Mouse (Mus musculus): ENCODE measurements at regions not wholly inside any gene's neighbourhood (a gene's known extent, or its start where the extent isn't known, plus 50 kb on each side); places are given as distances from the start of the nearest gene placed in this dataset.

DNA sequence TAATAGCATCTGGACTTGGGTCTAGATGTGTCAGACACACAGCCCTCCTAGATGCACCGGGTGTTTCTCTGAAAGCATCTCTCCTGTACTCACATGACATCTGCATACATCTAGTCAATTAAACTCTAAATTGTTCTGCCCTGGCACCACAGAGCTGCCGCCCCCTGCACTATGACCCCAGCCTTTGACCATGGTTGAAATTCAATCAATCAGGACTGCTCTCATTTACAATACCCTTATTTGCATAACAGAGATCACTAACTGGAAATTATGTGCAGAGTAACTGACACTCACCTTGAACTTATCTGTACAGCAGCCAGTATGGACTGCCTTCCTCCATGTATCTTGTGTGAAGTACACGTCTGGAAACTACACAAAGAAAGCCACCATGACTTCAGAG, 193.5 kb upstream of the Arpp21 start:
- DNase-seq, result no peak

DNA sequence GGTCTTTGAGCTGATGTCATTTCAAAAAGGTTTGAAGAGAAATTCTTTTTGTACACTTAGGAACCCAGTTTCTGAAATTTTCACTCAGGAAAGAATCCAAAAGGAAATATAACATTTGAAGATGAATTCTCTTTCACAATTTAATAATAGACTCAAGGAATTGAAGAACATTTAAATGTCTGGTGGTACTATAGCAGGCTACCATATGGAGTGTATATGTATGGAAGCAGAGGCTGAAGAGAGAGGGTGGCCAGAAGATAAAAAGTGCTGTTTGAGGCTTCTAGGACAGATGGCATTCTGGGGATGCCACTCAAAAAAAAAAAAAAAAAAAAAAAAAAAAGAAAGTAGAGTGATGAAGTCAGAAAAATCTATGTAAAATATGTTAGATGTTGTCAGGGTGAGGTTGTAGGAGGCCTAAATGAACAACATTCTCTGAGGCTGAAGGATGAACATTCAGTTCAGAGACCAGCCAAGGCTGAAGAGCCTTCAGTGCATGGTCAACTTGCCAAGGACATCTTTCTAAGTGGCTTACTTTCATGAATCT, 170.1 kb upstream of the Arpp21 start:
- no peak for DNase-seq

DNA sequence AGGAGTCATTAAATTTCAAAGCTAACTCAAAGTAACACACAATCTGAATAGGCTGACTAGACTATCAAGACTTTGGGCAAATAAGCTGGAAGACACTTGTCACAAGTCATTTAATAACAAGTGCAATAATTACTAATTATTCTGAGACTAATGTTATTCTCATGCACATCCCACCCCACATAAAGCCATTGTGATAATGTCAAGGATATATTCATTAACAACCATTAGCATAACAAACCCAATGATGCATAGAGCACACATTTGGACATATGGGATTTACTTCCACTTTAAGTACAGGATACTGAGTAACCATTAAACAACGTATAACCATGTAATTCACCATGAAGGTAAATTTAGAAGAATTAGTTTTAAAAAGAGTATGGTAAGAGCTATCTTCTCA, 135.0 kb upstream of the Arpp21 start:
- no peak for DNase-seq

DNA sequence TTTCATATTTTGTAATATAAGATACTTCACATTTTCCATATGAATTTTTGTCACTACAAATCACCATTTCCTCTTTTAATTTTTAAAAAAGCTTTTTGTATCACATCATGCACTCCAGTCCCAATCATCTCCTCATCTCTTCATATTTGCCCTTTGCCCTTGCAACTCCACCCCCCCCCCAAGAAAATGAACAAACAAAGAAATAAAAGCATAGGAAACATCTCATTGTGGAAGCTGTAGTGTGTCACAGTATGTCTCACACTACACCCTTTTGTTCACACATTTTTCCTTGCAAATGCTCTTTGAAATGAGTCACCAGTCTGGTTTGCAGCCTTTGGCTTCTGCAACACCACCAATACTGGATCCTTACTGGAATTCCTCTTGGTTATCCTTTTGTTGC, 131.6 kb upstream of the Arpp21 start:
- DNase-seq, result no peak

DNA sequence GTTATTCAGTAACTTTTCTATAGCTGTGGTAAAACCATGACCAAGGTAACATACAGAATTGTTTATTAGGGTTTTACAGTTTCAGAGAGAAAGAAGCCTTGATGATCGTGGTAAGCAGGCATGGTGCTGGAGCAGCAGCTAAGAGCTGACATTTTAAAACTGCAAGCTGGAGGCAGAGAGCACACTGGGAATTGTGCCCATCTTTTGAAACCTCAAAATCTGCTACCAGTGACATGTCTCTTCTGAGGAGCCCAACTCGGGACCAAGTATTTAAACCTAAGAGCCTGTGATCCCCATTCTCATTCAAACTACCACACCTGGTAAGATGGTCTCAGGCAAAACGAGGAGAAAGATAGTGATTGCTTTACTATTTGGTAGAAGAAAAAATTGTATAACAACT, 125.6 kb upstream of the Arpp21 start:
- no peak for DNase-seq

DNA sequence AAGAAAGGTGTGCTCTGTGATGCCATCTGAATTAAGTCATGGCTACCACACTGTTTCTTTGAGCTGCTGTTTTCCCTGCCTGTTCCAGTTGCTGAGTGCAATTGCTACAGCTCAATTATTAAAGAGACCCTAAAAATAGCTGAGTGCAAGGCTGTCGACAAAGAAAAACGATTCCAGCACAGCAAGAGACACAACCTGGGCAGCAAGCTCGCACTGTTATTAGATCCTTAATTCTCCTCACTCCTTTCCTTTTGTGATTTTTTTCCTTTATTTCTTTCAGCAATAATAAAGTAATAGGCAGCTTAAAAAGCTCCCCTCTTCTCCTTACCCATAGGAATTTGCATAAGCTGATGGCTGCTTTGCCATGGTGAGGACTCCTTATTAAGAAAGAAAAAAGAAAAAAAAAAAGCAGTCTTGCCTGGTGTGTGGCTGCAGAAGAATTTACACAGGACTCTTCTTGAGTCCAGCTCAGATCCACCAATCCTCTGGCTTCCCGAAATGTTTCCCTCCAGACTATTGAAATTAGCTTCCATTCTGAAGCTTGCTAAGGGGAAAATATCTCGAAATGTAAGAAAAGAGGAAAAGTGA, 123.1 kb upstream of the Arpp21 start:
- no peak for DNase-seq

DNA sequence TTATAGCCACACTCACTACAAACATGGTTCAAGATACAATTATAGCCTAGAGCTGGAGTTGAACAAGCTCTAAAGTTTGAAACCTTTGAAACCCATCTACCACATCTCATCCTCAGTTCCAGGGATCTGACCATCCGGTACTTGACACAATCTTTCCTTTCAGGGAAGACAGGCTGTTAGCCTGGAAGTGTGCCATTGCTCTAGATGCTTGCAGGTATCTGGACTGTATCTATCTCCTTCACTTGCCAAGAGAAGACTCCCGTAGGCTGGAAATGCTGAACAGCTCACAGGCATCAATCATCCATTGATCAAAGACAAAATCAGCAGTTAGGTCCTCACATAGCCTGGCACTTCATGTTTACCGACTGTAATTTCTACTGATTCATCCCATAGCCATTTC, 117.5 kb upstream of the Arpp21 start:
- no peak for DNase-seq

DNA sequence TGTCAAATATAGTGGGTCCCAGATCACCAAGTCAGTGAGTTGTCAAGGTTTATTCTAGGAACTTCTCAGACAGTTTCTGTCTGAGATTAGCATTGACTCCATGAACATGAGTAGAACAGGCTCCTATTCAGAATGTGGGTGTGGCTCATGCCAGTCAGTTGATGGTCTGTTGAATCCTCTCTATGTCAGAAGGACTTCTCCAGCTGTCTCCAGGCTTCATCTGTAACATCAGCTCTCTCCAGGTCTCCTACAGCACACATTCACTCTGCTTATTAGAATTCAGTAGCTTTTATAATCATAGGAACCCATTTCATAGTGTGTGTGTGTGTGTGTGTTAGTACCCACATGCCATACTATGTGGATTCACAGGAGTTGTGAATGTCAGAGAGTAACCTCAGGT, 113.2 kb upstream of the Arpp21 start:
- DNase-seq, result no peak

DNA sequence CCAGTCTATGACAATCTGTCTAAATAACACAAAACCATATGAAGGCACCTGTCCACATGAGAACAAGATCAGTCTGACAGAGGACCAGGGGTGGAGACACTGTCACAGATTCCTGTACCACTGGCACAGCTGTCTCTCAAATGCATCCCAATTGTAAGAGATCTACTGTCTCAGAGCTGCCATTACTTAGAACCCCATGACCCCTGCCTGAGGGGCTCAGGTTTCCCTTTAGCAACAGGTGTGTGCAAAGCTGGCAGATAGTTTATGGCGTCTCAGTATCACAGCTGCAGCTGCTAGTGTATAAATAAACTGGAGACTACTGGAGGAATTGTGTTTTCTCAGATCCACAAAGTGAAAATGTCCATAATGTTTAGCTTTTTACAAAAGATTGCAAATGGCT, 109.1 kb upstream of the Arpp21 start:
- peak; percentile 6 for DNase-seq

DNA sequence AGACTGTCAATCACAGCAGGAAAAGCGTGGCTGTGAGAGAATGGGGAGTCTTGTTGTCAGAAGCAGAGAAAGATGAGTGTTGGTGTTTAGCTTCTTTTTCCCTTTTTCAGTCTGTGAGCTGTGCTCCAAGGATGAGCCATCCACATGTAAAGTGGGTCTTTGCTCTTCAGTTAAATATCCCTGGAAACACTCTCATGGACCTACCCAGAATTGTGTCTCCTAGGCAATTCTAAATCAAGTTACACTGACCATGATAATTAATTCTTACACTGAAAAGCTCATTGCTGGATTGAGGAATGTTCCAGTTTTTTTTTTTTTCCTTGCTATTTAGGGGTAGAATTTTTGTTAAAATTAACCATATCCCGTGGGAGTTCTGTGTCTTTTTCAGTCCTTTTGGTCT, 104.6 kb upstream of the Arpp21 start:
- DNase-seq, result no peak

DNA sequence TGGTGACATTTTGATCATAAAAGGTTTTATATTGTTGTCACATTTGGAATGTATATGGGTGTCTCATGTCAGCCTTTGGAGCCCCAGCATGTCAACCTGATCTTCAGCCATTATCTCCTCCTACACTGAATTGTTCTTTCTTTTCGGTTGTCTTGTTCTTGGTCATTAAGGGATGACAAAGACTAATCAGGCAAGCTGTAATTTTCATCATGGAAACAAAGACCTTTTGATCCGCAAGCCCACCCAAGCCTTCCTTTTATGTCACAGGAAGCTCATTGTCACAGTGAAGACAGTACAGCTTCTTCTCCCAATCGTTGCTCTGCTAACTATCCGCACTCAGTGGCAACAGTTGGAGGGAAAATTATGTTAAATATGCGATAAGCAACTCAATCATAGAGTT, 84.3 kb upstream of the Arpp21 start:
- DNase-seq, result no peak

DNA sequence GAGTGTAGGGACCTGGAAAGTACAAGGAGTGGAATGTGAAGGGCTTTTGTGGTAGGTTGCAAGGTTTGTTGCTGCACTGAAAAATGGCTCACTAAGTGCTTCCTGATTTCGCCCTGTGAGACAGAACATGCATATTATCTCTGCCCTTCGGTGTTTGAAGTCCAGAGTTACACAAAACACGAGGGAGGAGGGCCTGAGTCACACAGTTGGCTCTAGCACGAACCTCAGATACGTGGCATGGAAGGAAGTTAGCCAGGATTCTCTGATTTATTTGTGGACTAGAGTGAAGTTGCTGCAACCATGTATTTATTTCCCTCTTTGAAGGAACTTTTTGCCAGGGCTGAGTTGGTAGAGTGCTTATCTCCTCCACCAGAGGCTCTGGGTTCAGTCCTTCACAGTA, 73.2 kb upstream of the Arpp21 start:
- no peak for DNase-seq

DNA sequence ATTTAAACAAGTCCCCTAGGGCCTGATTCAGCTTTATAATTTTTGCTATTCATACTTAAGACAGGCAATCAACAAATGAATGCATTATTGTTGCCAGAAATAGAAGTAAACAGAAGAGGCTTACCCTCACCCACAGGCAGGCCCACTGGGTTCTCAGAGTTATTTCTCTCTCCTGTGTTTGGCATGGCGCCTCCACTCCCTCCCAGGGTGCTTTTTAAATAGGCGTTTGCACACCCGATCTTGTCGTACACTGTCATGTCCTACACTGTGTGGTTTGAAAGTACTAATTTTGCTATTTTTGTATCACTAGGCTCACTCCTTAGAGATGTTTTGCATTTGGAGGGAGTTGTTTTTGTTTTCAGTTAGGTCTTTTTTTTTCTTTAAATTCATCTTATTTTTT, 72.1 kb upstream of the Arpp21 start:
- DNase-seq, result no peak

DNA sequence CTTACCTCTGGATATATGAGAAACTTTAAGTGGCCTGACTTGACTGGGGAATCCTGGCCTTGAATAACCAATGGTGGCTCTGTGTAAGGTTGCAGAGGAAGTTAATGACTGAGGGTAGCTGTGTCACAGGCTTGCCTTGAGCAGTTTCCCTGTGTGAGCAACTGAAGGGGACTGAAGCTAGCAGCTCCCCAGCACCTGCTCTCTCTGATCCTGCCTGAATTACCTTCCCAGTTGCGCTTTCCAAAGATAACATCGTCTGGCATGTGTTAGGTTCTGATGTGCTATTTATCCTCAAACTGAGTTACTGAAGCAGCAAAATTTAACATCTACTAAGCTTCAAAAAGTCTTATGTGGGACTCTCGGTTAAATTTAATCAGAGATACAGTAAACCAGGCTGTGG, 56.1 kb upstream of the Arpp21 start:
- DNase-seq, result no peak

Measured in embryo, embryonic 11 days (tissue).